Mouse (Mus musculus): ENCODE data around the gene Ermn.

Gene Ermn

GRCm38 (mm10) chr2:58052821-58053581 is at the start of gene Ermn:
Gene Ermn (minus strand): TSS chr2:58052864.
- no peak for DNase-seq

DNA sequence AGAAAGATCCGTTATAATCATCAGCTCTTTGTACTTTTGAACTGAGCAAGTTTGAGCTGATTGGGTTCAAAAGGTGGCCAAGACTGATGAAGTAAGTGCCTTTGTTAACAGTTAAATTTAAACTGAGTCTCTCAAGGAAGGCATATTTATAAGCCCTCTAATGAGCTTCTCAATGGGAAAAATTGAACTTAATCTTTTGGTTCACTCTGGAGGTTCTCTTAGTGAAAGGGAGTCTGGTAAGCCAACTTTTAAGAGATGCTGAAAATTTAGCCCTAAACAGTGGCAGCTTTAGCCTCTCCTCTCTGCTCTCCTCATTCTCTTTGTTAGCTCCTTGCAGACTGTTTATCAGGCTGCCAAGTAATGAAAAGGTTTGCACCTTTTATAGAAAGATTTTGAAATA is 42.2 kb upstream of the Ermn start:
- DNase-seq: no peak

- no peak for DNase-seq
These were observed 33.8 kb upstream of the Ermn start for GRCm38 (mm10) chr2:58086420-58086819.

DNA sequence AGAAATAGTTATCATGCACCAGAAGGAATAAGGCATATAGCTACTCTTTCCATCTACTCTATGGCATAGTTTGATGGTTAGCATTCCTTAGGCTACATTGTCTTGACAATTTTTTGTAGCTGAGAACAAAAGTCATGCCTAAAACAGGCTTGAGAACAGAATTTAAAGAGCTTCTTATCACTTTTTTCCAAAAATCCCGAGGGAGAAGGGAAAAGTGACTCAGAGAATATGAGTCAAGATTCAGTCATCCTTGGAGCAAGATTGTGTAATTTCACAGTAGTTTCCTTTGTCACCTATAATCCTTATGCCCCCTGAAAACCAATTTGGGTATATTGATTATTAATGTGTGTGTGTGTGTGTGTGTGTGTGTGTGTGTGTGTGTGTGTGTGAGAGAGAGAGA is 27.2 kb upstream of the Ermn start:
- no peak for DNase-seq

GRCm38 (mm10) chr2:58055383-58055782 is 2.7 kb upstream of the Ermn start:
- DNase-seq: peak; percentile 25 to 61

DNA sequence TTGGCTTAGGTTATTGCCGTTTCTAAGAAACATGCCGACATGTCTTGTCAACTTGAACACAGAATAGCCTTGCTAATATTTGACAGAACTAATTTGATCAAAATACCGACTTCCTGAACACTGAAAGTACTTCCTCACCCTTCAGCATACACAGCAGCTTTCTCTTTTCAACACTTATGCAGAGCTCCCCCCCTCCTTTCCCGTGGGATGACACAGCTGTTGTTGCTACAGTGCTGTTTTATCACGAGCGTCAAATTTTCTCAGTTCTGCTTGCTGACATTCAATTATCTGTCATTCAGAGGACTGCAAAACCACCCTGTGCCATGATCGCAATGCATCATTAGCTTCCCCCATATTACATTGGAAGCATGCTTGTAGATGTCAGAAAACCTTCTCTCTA is 10.8 kb downstream of the Ermn start:
- DNase-seq: no peak

DNA sequence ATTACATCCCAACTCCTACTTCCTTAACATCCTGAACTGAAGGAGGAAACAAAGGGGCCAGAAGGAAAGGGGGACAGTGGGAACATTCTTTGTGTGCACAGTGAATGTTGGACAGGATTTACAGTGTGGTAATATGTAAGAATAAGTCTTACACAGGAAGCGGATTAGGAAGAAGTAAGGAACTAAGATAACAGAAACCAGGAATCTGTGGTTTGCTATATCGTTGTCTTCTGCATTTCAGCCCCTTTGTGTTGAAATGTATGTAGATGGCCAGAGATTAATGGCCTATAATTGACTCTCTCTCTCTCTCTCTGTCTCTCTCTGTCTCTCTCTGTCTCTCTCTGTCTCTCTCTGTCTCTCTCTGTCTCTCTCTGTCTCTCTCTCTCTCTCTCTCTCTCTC is 15.7 kb downstream of the Ermn start:
- no peak for DNase-seq

DNA sequence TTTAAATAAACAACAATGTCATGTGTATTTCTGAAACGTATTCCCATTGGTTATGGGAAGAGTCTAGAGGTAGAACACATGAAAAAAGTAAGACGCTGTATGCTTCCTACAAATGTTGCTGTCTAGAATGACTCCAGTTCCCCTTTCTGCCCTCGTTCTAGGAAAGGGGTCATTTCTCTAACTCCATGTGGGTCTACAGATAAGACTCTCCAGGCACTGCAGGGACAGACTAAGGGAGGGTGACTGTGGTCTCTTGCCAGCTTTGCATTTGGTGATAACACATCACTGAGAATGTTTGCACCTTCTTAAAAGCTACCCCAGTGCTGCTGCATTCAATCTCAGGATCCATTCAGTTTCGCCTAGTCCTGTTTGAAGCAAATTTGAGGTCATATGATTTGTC is 17.0 kb downstream of the Ermn start:
- no peak for DNase-seq

GRCm38 (mm10) chr2:58031431-58031830 is 21.2 kb downstream of the Ermn start:
- DNase-seq: no peak

DNA sequence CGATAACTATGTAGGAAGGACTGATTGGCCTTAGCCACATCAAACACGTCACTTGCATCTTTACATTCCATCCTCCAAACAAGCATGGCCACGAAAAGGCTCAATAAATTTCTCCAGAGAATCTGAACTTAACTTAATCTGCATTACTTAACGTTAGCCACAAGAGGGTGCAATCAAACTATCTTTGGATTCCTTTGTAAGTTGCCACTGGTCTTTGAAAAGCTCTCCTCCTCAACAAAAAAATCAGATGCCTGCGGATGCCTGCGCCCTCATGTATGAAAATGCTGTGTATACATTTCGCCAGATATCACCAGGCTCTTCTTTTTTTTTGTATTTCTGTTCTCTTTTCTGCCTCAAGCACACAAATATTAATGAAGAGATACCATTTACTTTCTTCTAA is 23.3 kb downstream of the Ermn start:
- no peak for DNase-seq

DNA sequence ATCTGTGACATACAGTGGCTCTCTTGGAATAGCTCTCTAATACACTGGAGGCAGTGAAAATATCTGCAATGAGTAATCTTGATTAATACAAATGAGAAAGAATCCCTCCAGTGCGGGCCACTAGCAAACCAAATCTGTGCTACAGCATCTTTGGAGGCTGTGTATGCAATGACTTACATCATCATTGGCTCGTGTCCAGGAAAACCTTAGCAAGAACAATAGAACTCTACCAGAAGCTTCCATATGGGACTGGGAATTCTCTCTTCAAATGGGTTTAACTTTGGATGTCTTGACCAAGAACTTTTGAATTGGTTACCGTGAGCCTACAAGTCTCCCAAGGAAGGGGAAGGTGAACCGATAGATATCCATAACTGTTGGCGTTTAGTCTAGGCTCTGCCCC is 25.9 kb downstream of the Ermn start:
- no peak for DNase-seq

GRCm38 (mm10) chr2:58023556-58023955 is 29.1 kb downstream of the Ermn start:
- DNase-seq: no peak

GRCm38 (mm10) chr2:58007081-58007480 is 45.6 kb downstream of the Ermn start:
- no peak for DNase-seq

DNA sequence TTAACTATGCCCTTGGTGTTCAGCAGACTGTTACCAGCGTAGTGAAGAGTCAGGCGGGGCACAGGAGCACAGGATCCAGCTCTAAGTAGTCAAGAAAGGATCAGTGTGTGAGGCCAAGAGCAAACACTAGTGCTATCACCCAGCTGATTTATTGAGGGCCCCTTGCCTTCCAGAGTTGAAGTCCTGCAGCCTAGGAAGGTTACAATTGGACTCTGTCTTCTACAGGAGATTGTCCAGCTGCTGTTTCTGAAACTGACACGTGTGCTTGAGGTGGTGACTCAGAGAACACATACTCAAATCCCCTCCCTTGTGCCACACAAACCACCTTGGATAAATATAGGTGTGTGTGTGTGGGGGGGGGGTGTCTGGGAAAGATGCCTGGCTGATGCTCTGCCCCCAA is 51.2 kb downstream of the Ermn start:
- DNase-seq: peak in 1 of 2 experiments; percentile 13

DNA sequence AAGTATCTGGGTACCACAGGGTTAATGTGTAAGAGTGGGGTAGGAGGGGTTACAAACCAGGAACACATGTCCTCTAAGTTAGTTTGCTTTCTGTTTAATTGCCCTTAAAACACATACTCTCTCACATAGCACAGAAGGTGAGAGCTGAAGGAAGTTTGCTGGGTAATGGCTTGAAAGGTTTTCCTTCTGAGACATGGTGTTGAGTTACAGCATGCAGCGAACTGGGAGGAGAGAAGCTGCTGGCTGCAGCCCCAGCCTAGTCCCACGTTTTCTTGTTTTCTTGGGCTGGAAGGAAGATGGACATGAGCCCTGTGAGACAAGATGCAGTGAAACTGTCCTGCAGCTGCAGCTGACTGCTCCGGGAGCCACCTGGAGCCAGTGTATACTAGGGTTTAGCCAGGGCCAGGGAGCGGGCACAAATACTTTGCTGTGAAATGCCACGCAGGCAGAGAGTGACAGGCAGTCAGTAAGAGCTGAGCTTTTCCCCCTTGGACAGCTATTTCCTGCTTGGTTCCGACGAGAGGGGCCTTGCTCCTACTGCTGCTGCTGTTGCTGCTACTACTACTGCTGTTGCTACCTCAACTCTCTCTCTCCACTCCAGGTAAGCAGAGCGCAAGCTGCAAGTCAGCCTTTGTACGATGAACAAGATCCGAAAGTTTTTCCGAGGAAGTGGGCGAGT is 54.8 kb downstream of the Ermn start, which contains the start of gene Galnt5:
Galnt5 (plus strand) TSS at position 133 of the 679 bp plus-strand sequence.
- DNase-seq: peak; percentile 7 to 20

Data from lung, postnatal 4 days (tissue).